Mouse (Mus musculus) heart, embryonic 15.5 days (tissue): ENCODE data around the gene Smco2. TPM values are rescaled to one million over a fixed set of nuclear protein-coding genes. Genes with fewer than 3 reads are reported as not detected.

Source experiments
- ATAC-seq: fragments of 200-750 bp; cut with Nextera tagmentation; replicated peaks from 2 replicates; pipeline ENCODE4 v1.8.0; 2017; ENCODE audit warnings: low read depth, moderate TSS enrichment; ENCODE audit not compliant: insufficient number of reproducible peaks, insufficient read depth, low FRiP score
- H3K27ac ChIP-seq: fragments of 300-500 bp; sonication (generic); 2 replicates; pipeline ENCODE4 v1.5.1; 2015; ENCODE audit warnings: mild to moderate bottlenecking, inconsistent platforms
- H3K27me3 ChIP-seq: fragments of 300-500 bp; sonication (generic); 2 replicates; pipeline ENCODE4 v1.6.1; 2015; ENCODE audit warnings: inconsistent platforms
- H3K36me3 ChIP-seq: fragments of 300-500 bp; sonication (generic); 2 replicates; pipeline ENCODE4 v1.6.1; 2015; ENCODE audit warnings: mild to moderate bottlenecking, inconsistent platforms
- H3K4me1 ChIP-seq: fragments of 300-500 bp; sonication (generic); replicated peaks from 2 replicates; pipeline ENCODE4 v1.6.1; 2015; ENCODE audit warnings: inconsistent platforms
- H3K4me2 ChIP-seq: fragments of 300-500 bp; sonication (generic); 2 replicates; pipeline ENCODE4 v1.6.1; 2015; ENCODE audit warnings: inconsistent platforms, mild to moderate bottlenecking, moderate library complexity
- H3K4me3 ChIP-seq: fragments of 300-500 bp; sonication (generic); 2 replicates; pipeline ENCODE4 v1.5.1; 2015; ENCODE audit warnings: mild to moderate bottlenecking, inconsistent platforms
- H3K9ac ChIP-seq: fragments of 300-500 bp; sonication (generic); 2 replicates; pipeline ENCODE4 v1.6.1; 2015; ENCODE audit warnings: mild to moderate bottlenecking, inconsistent platforms
- H3K9me3 ChIP-seq: fragments of 300-500 bp; sonication (generic); replicated peaks from 2 replicates; pipeline ENCODE4 v1.6.1; 2016; ENCODE audit warnings: inconsistent platforms
- WGBS: fragments of 180-500 bp; shearing (Covaris S2); methylation state at CpG from one replicate; pipeline ENCODE4 v1.1.7; 2015; ENCODE audit warnings: mixed read lengths; 5-methylcytosine and 5-hydroxymethylcytosine counted together
- polyA plus RNA-seq: library from polyadenylated mRNA; unstranded; fragments of >200 nt; fragmentation: Nextera tagmentation; extraction: Ambion mirVana; gene quantifications from 2 replicates; pipeline ENCODE4 v1.2.1, GENCODE M21; 2015

Gene Smco2
- polyA plus RNA-seq, 1 experiment from 2014 or later = 0.53 TPM

GRCm38 (mm10) chr6:146915808-146916207 is 65.9 kb downstream of the Smco2 start:
- H3K9ac ChIP-seq = no peak overlapping the region
- H3K27me3 ChIP-seq = no peaks in the 10 kb centered on the region
- no peaks in the 10 kb centered on the region for H3K9me3 ChIP-seq
- no peak for ATAC-seq
- H3K27ac ChIP-seq = no peak overlapping the region
- peaks cover 48% of the 10 kb centered on the region for H3K4me1 ChIP-seq
- no peaks in the 10 kb centered on the region for H3K36me3 ChIP-seq
- no peak overlapping the region for H3K4me3 ChIP-seq
- no peak overlapping the region for H3K4me2 ChIP-seq
- WGBS = 89% methylated on average over 1 of the region's 1 CpGs

GRCm38 (mm10) chr6:146917396-146917795 is 67.5 kb downstream of the Smco2 start:
- no peaks in the 10 kb centered on the region for H3K27me3 ChIP-seq
- no peaks in the 10 kb centered on the region for H3K9me3 ChIP-seq
- no peak for ATAC-seq
- no peak overlapping the region for H3K9ac ChIP-seq
- H3K36me3 ChIP-seq = no peaks in the 10 kb centered on the region
- WGBS = 86% methylated on average over 3 of the region's 3 CpGs
- no peak overlapping the region for H3K27ac ChIP-seq
- H3K4me3 ChIP-seq = no peak overlapping the region
- H3K4me1 ChIP-seq = peaks cover 37% of the 10 kb centered on the region
- H3K4me2 ChIP-seq = no peak overlapping the region

GRCm38 (mm10) chr6:146918341-146918740 is 68.4 kb downstream of the Smco2 start:
- Histone ChIP-seq H3K36me3 (no peaks in the 10 kb centered on the region), H3K4me1 (peaks cover 28% of the 10 kb centered on the region), H3K4me3 (no peak overlapping the region), H3K27ac (no peak overlapping the region), H3K9me3 (no peaks in the 10 kb centered on the region), H3K9ac (no peak overlapping the region), H3K4me2 (no peak overlapping the region), H3K27me3 (no peaks in the 10 kb centered on the region)
- ATAC-seq = no peak
- 78% methylated on average over 6 of the region's 6 CpGs for WGBS

Other genes starting within 250 kb of the Smco2 start
- 135 and 140 TPM in 2 replicates for gene Med21, start 207.6 kb upstream of the Smco2 start, polyA plus RNA-seq
- gene Tm7sf3, start 207.3 kb upstream of the Smco2 start, polyA plus RNA-seq = 32.8 and 38.6 TPM in 2 replicates
- 28.5 and 32.0 TPM in 2 replicates for gene Stk38l, start 125.1 kb upstream of the Smco2 start, polyA plus RNA-seq
- 2.6 and 3.3 TPM in 2 replicates for gene Arntl2, start 54.0 kb upstream of the Smco2 start, polyA plus RNA-seq
- 50.5 and 50.8 TPM in 2 replicates for gene Ppfibp1, start 38.4 kb downstream of the Smco2 start, polyA plus RNA-seq
- 0.10 and 0.11 TPM in 2 replicates for gene 1700034J05Rik, start 104.3 kb downstream of the Smco2 start, polyA plus RNA-seq
- 0.67 and 0.74 TPM in 2 replicates for gene Rep15, start 182.5 kb downstream of the Smco2 start, polyA plus RNA-seq
- 132 and 138 TPM in 2 replicates for gene Mrps35, start 192.7 kb downstream of the Smco2 start, polyA plus RNA-seq
- 0.53 and 1.3 TPM in 2 replicates for gene Mansc4, start 236.9 kb downstream of the Smco2 start, polyA plus RNA-seq
- 3.5 and 5.5 TPM in 2 replicates for gene Klhl42, start 241.3 kb downstream of the Smco2 start, polyA plus RNA-seq